Comparison of ENCODE assay signal across 9 mouse cellular contexts in the genomic region with DNA sequence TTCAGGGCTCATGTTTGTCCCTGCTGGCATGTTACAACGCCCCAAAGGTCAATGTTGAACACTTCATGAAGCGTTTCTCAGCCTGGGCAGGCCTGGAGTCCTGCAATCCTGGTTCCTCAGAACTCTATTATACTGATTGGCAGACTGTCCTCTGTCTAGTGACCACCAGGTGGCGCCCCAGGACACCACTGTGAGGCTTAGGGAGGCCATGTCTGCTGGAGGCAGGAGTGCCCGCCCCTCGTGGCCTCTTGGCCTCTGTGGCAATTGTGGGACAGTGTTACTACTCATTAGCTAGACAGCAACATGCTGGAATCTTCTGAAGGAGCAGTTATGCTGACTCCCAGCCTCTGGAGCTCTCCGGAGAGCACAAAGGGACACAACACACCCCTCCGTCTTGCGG.
DNase-seq lines count a peak whose midpoint lies in the region; ATAC-seq and TF ChIP-seq lines count a peak whose summit lies in the region.
"Had no signal": no experiment of that assay in that cellular context is flagged by ENCODE, and none has a peak within 500 bp of the region (broad histone marks: within the 10 kb centered on the region; RNA-seq: fewer than 3 reads in every experiment).

No protein-coding gene starts in this region.

- H3K4me2 ChIP-seq in forebrain, embryonic 12.5 days: no peak overlapping the region
- no peak overlapping the region for H3K4me2 ChIP-seq in lung, embryonic 15.5 days
- H3K4me2 ChIP-seq: limb, embryonic 15.5 days had no signal

- peak; percentile 83 for ATAC-seq in forebrain, embryonic 12.5 days (ENCODE audit: low FRiP score)
- peak; percentile 62 for ATAC-seq in lung, embryonic 15.5 days (ENCODE audit: borderline replicate concordance, extremely low read depth, low FRiP score, low TSS enrichment)

- peak; percentile 67 for DNase-seq in c-Kit-positive CD71-positive TER-119-positive erythroid progenitor cells, embryonic 14.5 days (ENCODE audit: low spot score)
- DNase-seq in heart, postnatal 36 days: peak; percentile 80 to 86
- DNase-seq in layer of hippocampus, adult 2 months (ENCODE audit: low spot score in 2 of 2): peak; percentile 81 to 90
- DNase-seq in ovary, postnatal 14 days (ENCODE audit: low spot score): peak; percentile 90
- DNase-seq in thymus, postnatal 10 days (ENCODE audit: low spot score in 2 of 2): peak; percentile 48 to 78

- peaks cover 6% of the 10 kb centered on the region; the same call in 1 of the 2 replicates for H3K4me1 ChIP-seq in E14TG2a.4 (replicated peaks; ENCODE audit: low read depth, low read length)
- no peaks in the 10 kb centered on the region; the same call in 1 of the 2 replicates for H3K4me1 ChIP-seq in forebrain, embryonic 12.5 days
- H3K4me1 ChIP-seq in lung, embryonic 15.5 days: no peaks in the 10 kb centered on the region
- H3K4me1 ChIP-seq: limb, embryonic 15.5 days had no signal

- intact Hi-C loops in heart, postnatal 36 days (cut with DNase I): loop anchor here (1.0 to 10.0 kb wide), 4 partner anchors 201 to 771 kb away; partner anchors contain the start of gene Sdk2

- no peaks in the 10 kb centered on the region for H3K9me3 ChIP-seq in E14TG2a.4 (ENCODE audit: low read length)
- H3K9me3 ChIP-seq in forebrain, embryonic 12.5 days: no peaks in the 10 kb centered on the region
- no peaks in the 10 kb centered on the region for H3K9me3 ChIP-seq in lung, embryonic 15.5 days
- H3K9me3 ChIP-seq: limb, embryonic 15.5 days had no signal

- peak; percentile 75 for TF ChIP-seq CTCF in E14TG2a.4 (conservative IDR thresholded peaks at IDR 0.05; ENCODE audit: low read length)
- TF ChIP-seq CTCF in layer of hippocampus, adult 2 months (conservative IDR thresholded peaks at IDR 0.05): peak; percentile 97

- no peak overlapping the region for H3K4me3 ChIP-seq in E14TG2a.4 (replicated peaks; ENCODE audit: low read length)
- no peak overlapping the region for H3K4me3 ChIP-seq in forebrain, embryonic 12.5 days (replicated peaks)
- no peak overlapping the region for H3K4me3 ChIP-seq in layer of hippocampus, adult 2 months
- H3K4me3 ChIP-seq in lung, embryonic 15.5 days: no peak overlapping the region
- H3K4me3 ChIP-seq: limb, embryonic 15.5 days had no signal

- WGBS in forebrain, embryonic 12.5 days: 34% methylated on average over 8 of the region's 8 CpGs
- WGBS in lung, embryonic 15.5 days: 30% methylated on average over 8 of the region's 8 CpGs

- no peak overlapping the region for H3K9ac ChIP-seq in forebrain, embryonic 12.5 days
- no peak overlapping the region for H3K9ac ChIP-seq in lung, embryonic 15.5 days
- H3K9ac ChIP-seq: limb, embryonic 15.5 days had no signal

- no peaks in the 10 kb centered on the region; the same call in 1 of the 2 replicates for H3K27me3 ChIP-seq in E14TG2a.4 (ENCODE audit: insufficient read depth, low read length)
- H3K27me3 ChIP-seq in forebrain, embryonic 12.5 days: 0 out of 2 replicates have a peak, but pooled peaks cover 4% of the 10 kb centered on the region
- H3K27me3 ChIP-seq in lung, embryonic 15.5 days: no peaks in the 10 kb centered on the region
- H3K27me3 ChIP-seq: limb, embryonic 15.5 days had no signal

- no peaks in the 10 kb centered on the region for H3K36me3 ChIP-seq in E14TG2a.4 (ENCODE audit: insufficient read depth, low read length)
- H3K36me3 ChIP-seq in forebrain, embryonic 12.5 days (replicated peaks): no peaks in the 10 kb centered on the region
- no peaks in the 10 kb centered on the region for H3K36me3 ChIP-seq in lung, embryonic 15.5 days

- no peak overlapping the region for H3K27ac ChIP-seq in forebrain, embryonic 12.5 days
- no peak overlapping the region for H3K27ac ChIP-seq in layer of hippocampus, adult 2 months
- no peak overlapping the region for H3K27ac ChIP-seq in lung, embryonic 15.5 days
- H3K27ac ChIP-seq: limb, embryonic 15.5 days had no signal
